Mouse (Mus musculus): ENCODE data around the gene Ric1. TPM values are rescaled to one million over a fixed set of nuclear protein-coding genes. Genes with fewer than 3 reads are reported as not detected.

Gene Ric1
- polyA plus RNA-seq, 1 experiment: 5.2 TPM

DNA sequence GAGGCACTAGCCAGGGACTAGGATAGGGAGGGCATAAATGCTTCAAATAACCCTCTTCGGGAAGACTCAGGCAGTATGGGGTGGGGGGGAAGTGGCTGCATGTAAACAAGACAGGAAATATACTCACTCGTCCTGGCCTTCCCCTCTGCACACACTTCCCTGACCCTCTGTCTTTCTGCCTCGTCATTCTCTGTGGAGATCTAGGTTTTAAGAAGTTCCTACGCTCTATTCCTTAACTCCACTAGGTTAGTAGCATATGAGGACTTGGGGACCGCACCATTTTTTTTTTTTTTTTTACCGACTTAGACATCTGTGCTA, 34.0 kb upstream of the Ric1 start:
- TF ChIP-seq CTCF (IDR thresholded peaks at IDR 0.05; ENCODE audit: control insufficient read depth, insufficient read depth, insufficient replicate concordance, low read depth, low read length) (no peak), POLR2A (IDR thresholded peaks at IDR 0.05; ENCODE audit: control insufficient read depth, low read depth, low read length) (no peak)
- H3K4me3 ChIP-seq (ENCODE audit: control insufficient read depth, low read depth, low read length): no peak overlapping the region
- H3K36me3 ChIP-seq (ENCODE audit: control insufficient read depth, insufficient read depth, low read length): no peaks in the 10 kb centered on the region
- no peaks in the 10 kb centered on the region for H3K4me1 ChIP-seq (ENCODE audit: control insufficient read depth, insufficient read depth, low read length)
- H3K27ac ChIP-seq (ENCODE audit: control insufficient read depth, insufficient read depth, low read depth, low read length): no peak overlapping the region
- H3K27me3 ChIP-seq (ENCODE audit: control insufficient read depth, insufficient read depth, low read length): no peaks in the 10 kb centered on the region

DNA sequence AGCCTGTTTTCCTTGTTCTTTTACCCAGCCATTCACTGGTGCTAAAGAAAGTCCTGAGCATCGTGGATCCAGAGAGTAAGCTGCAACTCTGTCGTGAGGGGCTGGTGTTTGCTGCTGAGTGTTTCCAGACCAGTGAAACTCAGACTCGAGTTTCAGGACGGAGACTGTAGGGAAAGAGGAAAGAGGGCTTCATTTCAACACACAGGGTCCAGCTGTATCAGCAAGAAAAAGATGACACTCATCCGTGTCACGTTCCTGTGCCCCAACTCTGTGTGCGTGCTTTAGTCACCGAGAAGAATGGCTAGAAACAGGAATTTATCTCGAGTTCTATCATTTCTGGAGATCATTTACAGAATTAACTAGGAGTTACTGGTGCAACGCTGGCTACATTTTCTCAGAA, 33.7 kb upstream of the Ric1 start:
- Histone ChIP-seq H3K36me3 (ENCODE audit: control insufficient read depth, insufficient read depth, low read length) (no peaks in the 10 kb centered on the region), H3K27me3 (ENCODE audit: control insufficient read depth, insufficient read depth, low read length) (no peaks in the 10 kb centered on the region), H3K27ac (ENCODE audit: control insufficient read depth, insufficient read depth, low read depth, low read length) (no peak overlapping the region), H3K4me1 (ENCODE audit: control insufficient read depth, insufficient read depth, low read length) (no peaks in the 10 kb centered on the region), H3K4me3 (ENCODE audit: control insufficient read depth, low read depth, low read length) (no peak overlapping the region)
- TF ChIP-seq POLR2A (IDR thresholded peaks at IDR 0.05; ENCODE audit: control insufficient read depth, low read depth, low read length): no peak
- no peak for TF ChIP-seq CTCF (IDR thresholded peaks at IDR 0.05; ENCODE audit: control insufficient read depth, insufficient read depth, insufficient replicate concordance, low read depth, low read length)

DNA sequence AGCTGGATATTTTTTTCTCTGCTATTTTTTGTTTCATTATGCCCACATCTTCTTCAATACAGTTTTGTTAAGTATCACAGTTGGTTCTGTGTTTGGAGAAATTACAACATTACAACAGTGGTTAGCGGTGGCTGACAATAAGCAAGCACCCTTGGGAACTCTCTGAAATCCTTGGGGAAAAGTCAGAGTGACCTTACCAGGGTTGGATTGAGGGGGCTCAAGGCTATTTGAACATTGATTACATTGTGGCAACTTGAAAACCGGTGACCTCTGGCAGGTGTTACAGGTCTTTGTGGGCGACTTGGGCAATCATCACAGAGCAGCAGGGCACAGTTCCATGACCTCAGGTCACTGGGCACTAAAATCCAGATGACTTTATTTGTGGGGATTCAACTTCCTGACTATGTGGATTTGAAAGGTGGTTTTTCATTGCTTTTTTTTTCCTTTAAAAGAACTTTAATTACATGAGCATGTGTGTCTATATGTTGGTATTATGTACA, 32.2 kb upstream of the Ric1 start:
- Histone ChIP-seq H3K27ac (ENCODE audit: control insufficient read depth, insufficient read depth, low read depth, low read length) (no peak overlapping the region), H3K4me3 (ENCODE audit: control insufficient read depth, low read depth, low read length) (no peak overlapping the region), H3K27me3 (ENCODE audit: control insufficient read depth, insufficient read depth, low read length) (no peaks in the 10 kb centered on the region), H3K4me1 (ENCODE audit: control insufficient read depth, insufficient read depth, low read length) (no peaks in the 10 kb centered on the region), H3K36me3 (ENCODE audit: control insufficient read depth, insufficient read depth, low read length) (no peaks in the 10 kb centered on the region)
- TF ChIP-seq CTCF (IDR thresholded peaks at IDR 0.05; ENCODE audit: control insufficient read depth, insufficient read depth, insufficient replicate concordance, low read depth, low read length): no peak
- no peak for TF ChIP-seq POLR2A (IDR thresholded peaks at IDR 0.05; ENCODE audit: control insufficient read depth, low read depth, low read length)

DNA sequence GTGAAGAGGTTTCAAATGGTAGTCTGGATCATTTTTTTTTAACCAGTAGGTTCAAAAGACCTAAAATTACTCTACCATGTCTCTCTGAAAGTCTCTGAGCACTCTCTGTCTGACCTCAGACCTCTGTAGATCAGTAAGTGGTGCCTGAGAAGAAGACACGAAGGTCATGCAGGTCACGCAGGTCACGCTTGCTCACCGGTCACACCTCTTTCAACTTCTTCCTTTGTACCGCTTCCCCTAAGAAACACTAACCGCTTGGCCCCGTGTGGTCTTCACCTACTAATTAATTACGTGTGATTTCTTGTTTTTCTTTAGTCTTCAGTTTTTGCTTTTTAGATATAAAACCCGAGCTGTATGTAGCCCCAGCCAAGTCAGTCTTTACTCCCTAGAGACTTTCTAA, 30.6 kb upstream of the Ric1 start:
- H3K4me1 ChIP-seq (ENCODE audit: control insufficient read depth, insufficient read depth, low read length): no peaks in the 10 kb centered on the region
- H3K27ac ChIP-seq (ENCODE audit: control insufficient read depth, insufficient read depth, low read depth, low read length): no peak overlapping the region
- no peaks in the 10 kb centered on the region for H3K36me3 ChIP-seq (ENCODE audit: control insufficient read depth, insufficient read depth, low read length)
- TF ChIP-seq POLR2A (IDR thresholded peaks at IDR 0.05; ENCODE audit: control insufficient read depth, low read depth, low read length): no peak
- no peak for TF ChIP-seq CTCF (IDR thresholded peaks at IDR 0.05; ENCODE audit: control insufficient read depth, insufficient read depth, insufficient replicate concordance, low read depth, low read length)
- H3K4me3 ChIP-seq (ENCODE audit: control insufficient read depth, low read depth, low read length): no peak overlapping the region
- no peaks in the 10 kb centered on the region for H3K27me3 ChIP-seq (ENCODE audit: control insufficient read depth, insufficient read depth, low read length)

DNA sequence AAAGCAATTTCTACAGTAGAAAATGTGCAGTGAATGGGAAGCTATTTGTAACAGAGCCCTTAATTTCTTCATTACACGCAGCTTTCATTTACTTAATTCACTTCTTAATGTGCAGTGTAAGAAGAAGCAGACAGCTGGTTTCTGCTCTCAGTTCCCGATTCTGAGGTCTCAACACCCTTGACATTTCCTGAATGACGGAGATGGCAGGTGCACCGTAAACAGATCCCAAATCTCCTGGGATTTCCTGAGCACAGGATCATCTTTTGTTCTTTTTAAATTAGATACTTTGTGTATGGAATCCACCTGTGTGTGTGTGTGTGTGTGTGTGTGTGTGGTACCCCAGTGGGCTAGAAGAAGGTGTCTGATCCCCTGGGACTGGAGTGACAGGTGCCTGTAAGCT, 27.6 kb upstream of the Ric1 start:
- TF ChIP-seq CTCF (IDR thresholded peaks at IDR 0.05; ENCODE audit: control insufficient read depth, insufficient read depth, insufficient replicate concordance, low read depth, low read length): no peak
- no peak for TF ChIP-seq POLR2A (IDR thresholded peaks at IDR 0.05; ENCODE audit: control insufficient read depth, low read depth, low read length)
- Histone ChIP-seq H3K4me3 (ENCODE audit: control insufficient read depth, low read depth, low read length) (no peak overlapping the region), H3K36me3 (ENCODE audit: control insufficient read depth, insufficient read depth, low read length) (no peaks in the 10 kb centered on the region), H3K27ac (ENCODE audit: control insufficient read depth, insufficient read depth, low read depth, low read length) (no peak overlapping the region), H3K27me3 (ENCODE audit: control insufficient read depth, insufficient read depth, low read length) (no peaks in the 10 kb centered on the region), H3K4me1 (ENCODE audit: control insufficient read depth, insufficient read depth, low read length) (no peaks in the 10 kb centered on the region)

DNA sequence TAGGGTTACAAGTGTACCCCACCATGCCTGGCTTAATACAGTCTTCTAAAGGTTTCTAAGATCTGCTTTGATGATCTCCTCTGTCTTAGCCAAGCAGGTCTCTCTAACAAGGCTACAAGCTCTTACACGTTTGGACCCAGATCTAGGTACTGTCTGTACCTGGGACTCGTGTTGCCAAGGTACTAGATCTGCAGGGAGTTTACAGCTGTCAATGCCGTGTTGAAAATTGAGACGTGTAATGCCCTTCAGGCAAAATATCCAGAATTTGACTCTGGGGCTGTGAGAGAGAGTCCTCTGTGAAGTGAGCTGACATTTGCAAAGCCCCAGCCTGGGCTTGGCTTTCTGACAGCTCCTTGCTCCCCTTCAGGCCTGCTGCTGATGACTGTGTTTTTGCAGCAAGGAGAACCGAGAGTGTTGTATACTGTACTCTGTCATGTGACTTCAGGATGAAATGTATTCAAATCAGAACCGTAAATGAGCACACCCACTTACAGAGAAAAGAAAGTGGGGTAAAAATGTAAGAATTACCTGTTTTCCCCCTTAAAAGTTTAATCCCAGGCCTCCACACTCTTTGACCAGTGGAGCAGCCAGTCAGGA, 26.0 kb upstream of the Ric1 start:
- H3K27me3 ChIP-seq (ENCODE audit: control insufficient read depth, insufficient read depth, low read length): no peaks in the 10 kb centered on the region
- H3K4me3 ChIP-seq (ENCODE audit: control insufficient read depth, low read depth, low read length): no peak overlapping the region
- peaks cover 3% of the 10 kb centered on the region for H3K4me1 ChIP-seq (ENCODE audit: control insufficient read depth, insufficient read depth, low read length)
- H3K27ac ChIP-seq (ENCODE audit: control insufficient read depth, insufficient read depth, low read depth, low read length): no peak overlapping the region
- H3K36me3 ChIP-seq (ENCODE audit: control insufficient read depth, insufficient read depth, low read length): no peaks in the 10 kb centered on the region
- no peak for TF ChIP-seq CTCF (IDR thresholded peaks at IDR 0.05; ENCODE audit: control insufficient read depth, insufficient read depth, insufficient replicate concordance, low read depth, low read length)
- TF ChIP-seq POLR2A (IDR thresholded peaks at IDR 0.05; ENCODE audit: control insufficient read depth, low read depth, low read length): no peak

DNA sequence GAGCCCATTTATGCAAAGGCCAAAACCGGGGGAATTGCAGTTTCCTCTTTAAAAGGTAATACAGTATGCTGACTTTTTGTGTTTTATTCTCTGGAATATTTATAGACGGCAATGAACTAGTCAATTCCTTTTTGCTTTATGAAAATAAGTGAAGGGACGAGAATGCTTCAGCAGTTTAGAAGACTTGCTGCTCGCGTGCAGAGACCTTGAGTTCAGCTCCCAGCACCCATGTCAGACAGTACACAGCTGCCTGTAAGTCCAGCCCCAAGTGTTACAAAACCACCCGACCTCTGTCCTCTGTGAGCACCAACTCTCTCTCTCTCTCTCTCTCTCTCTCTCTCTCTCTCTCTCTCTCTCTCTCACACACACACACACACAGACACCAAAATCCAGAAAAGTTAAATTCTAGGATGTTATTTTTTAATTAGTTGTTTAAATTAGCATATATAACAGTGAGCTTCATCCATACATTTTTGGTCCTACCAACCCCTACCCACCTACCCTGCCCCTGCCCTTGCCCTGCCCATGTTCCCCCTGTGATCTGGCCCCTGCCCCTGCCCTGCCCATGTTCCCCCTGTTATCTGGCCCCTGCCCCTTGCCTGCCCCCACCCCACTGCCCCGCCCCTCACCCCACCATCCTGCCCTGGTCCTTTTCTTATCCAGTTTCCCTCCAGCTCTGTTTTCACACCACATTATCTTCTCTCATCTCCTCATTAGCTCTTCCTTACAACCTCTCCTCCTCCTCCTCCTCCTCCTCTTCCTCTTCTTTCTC, 25.1 kb upstream of the Ric1 start:
- no peak for TF ChIP-seq CTCF (IDR thresholded peaks at IDR 0.05; ENCODE audit: control insufficient read depth, insufficient read depth, insufficient replicate concordance, low read depth, low read length)
- no peak for TF ChIP-seq POLR2A (IDR thresholded peaks at IDR 0.05; ENCODE audit: control insufficient read depth, low read depth, low read length)
- peaks cover 5% of the 10 kb centered on the region for H3K4me1 ChIP-seq (ENCODE audit: control insufficient read depth, insufficient read depth, low read length)
- H3K27ac ChIP-seq (ENCODE audit: control insufficient read depth, insufficient read depth, low read depth, low read length): no peak overlapping the region
- H3K27me3 ChIP-seq (ENCODE audit: control insufficient read depth, insufficient read depth, low read length): no peaks in the 10 kb centered on the region
- no peak overlapping the region for H3K4me3 ChIP-seq (ENCODE audit: control insufficient read depth, low read depth, low read length)
- no peaks in the 10 kb centered on the region for H3K36me3 ChIP-seq (ENCODE audit: control insufficient read depth, insufficient read depth, low read length)

Data from testis, adult 2 months (tissue).